Mouse (Mus musculus) intestine, embryonic 16.5 days (tissue): ENCODE data around the gene 3110040M04Rik. TPM values are rescaled to one million over a fixed set of nuclear protein-coding genes. Genes with fewer than 3 reads are reported as not detected.

Source experiments
- polyA plus RNA-seq: library from polyadenylated mRNA; unstranded; fragments of >200 nt; fragmentation: Nextera tagmentation; extraction: Ambion mirVana; gene quantifications from 2 replicates; pipeline ENCODE4 v1.2.1, GENCODE M21; 2015

3110040M04Rik gene
- polyA plus RNA-seq, 1 experiment from 2014 or later, result not detected

Other genes starting within 250 kb of the 3110040M04Rik start
- 3.3 and 3.5 TPM in 2 replicates for gene Hmcn1, start 210.7 kb upstream of the 3110040M04Rik start, polyA plus RNA-seq
- 0.26 and 0.32 TPM in 2 replicates for gene Gm47985, start 21.6 kb upstream of the 3110040M04Rik start, polyA plus RNA-seq
- 0.17 TPM in 1 of 2 replicates, not detected in the other for gene Gm8947, start 11.7 kb upstream of the 3110040M04Rik start, polyA plus RNA-seq
- gene Gm47995, start 5.7 kb upstream of the 3110040M04Rik start, polyA plus RNA-seq, result 0.23 TPM in 1 of 2 replicates, not detected in the other
- not detected in 2 replicates for gene Gm47996, start 6.0 kb downstream of the 3110040M04Rik start, polyA plus RNA-seq
- gene Ivns1abp, start 140.4 kb downstream of the 3110040M04Rik start, polyA plus RNA-seq, result 331 and 345 TPM in 2 replicates
- 30.9 and 31.9 TPM in 2 replicates for gene Swt1, start 224.3 kb downstream of the 3110040M04Rik start, polyA plus RNA-seq
- gene Trmt1l, start 224.4 kb downstream of the 3110040M04Rik start, polyA plus RNA-seq, result 35.7 and 37.2 TPM in 2 replicates